ENCODE assay signal across 7 mouse cellular contexts in genomic region chr2:119288270-119288882, GRCm38 (mm10). TPM values are rescaled to one million over a fixed set of nuclear protein-coding genes. Genes with fewer than 3 reads are reported as not detected.
DNase-seq lines count a peak whose midpoint lies in the region; ATAC-seq lines count a peak whose summit lies in the region.

Gene Vps18, plus strand, starts transcription at chr2:119288740.

- no peak within 1 kb of the TSS for H3K27ac ChIP-seq in embryonic facial prominence, embryonic 12.5 days
- H3K27ac ChIP-seq in limb, embryonic 11.5 days (replicated peaks; ENCODE audit: low read depth, low read length) = no peak within 1 kb of the TSS
- H3K27ac ChIP-seq in midbrain, embryonic 14.5 days (replicated peaks; ENCODE audit: low read depth, low read length) = peak within 1 kb of the TSS; percentile 68; the same call in 1 of the 2 replicates

- peak within 1 kb of the TSS; percentile 76 for H3K4me3 ChIP-seq in embryonic facial prominence, embryonic 12.5 days
- peak within 1 kb of the TSS; percentile 74 for H3K4me3 ChIP-seq in limb, embryonic 11.5 days (ENCODE audit: low read depth, low read length)
- peak within 1 kb of the TSS; percentile 73 for H3K4me3 ChIP-seq in midbrain, embryonic 14.5 days (replicated peaks; ENCODE audit: low read depth, low read length)

- no peaks in the 10 kb centered on the region for H3K9me3 ChIP-seq in embryonic facial prominence, embryonic 12.5 days
- no peaks in the 10 kb centered on the region for H3K9me3 ChIP-seq in limb, embryonic 11.5 days (ENCODE audit: control insufficient read depth, low read length)
- no peaks in the 10 kb centered on the region for H3K9me3 ChIP-seq in midbrain, embryonic 14.5 days (ENCODE audit: control insufficient read depth, low read length)

- 1% methylated on average over 31 of the region's 31 CpGs for WGBS in embryonic facial prominence, embryonic 12.5 days
- WGBS in limb, embryonic 11.5 days = under 1% methylated on average over 31 of the region's 31 CpGs
- WGBS in midbrain, embryonic 14.5 days = under 1% methylated on average over 31 of the region's 31 CpGs

- H3K9ac ChIP-seq in embryonic facial prominence, embryonic 12.5 days = peak within 1 kb of the TSS; percentile 88
- peak within 1 kb of the TSS; percentile 79 for H3K9ac ChIP-seq in limb, embryonic 11.5 days (ENCODE audit: low read length)
- H3K9ac ChIP-seq in midbrain, embryonic 14.5 days (replicated peaks; ENCODE audit: low read length) = peak within 1 kb of the TSS; percentile 82

- H3K36me3 ChIP-seq in embryonic facial prominence, embryonic 12.5 days = peaks cover 32% of the 10 kb centered on the region
- H3K36me3 ChIP-seq in limb, embryonic 11.5 days (ENCODE audit: control insufficient read depth, insufficient read depth, low read length) = peaks cover 5% of the 10 kb centered on the region; the same call in 1 of the 2 replicates
- peaks cover 26% of the 10 kb centered on the region for H3K36me3 ChIP-seq in midbrain, embryonic 14.5 days (ENCODE audit: control insufficient read depth, insufficient read depth, low read length)

- peak within 1 kb of the TSS; percentile 90 for H3K4me2 ChIP-seq in embryonic facial prominence, embryonic 12.5 days (replicated peaks)
- peak within 1 kb of the TSS; percentile 90 for H3K4me2 ChIP-seq in limb, embryonic 11.5 days (ENCODE audit: low read depth, severe bottlenecking)
- peak within 1 kb of the TSS; percentile 64 for H3K4me2 ChIP-seq in midbrain, embryonic 14.5 days (ENCODE audit: low read length)

- no peaks in the 10 kb centered on the region for H3K27me3 ChIP-seq in embryonic facial prominence, embryonic 12.5 days
- H3K27me3 ChIP-seq in limb, embryonic 11.5 days (ENCODE audit: control insufficient read depth, insufficient read depth, low read length) = no peaks in the 10 kb centered on the region
- no peaks in the 10 kb centered on the region for H3K27me3 ChIP-seq in midbrain, embryonic 14.5 days (ENCODE audit: control insufficient read depth, insufficient read depth, low read length)

- DNase-seq in adrenal gland, postnatal 25 days = peak; percentile 98
- DNase-seq in heart, adult 11 months = peak; percentile 100
- peak; percentile 98 for DNase-seq in kidney, adult 18-20 months
- peak; percentile 100 for DNase-seq in limb, embryonic 11.5 days (ENCODE audit: low spot score)
- peak; percentile 99 for DNase-seq in midbrain, embryonic 14.5 days
- DNase-seq in spleen, adult 18-20 months = peak; percentile 94 to 96

- peak; percentile 90 for ATAC-seq in embryonic facial prominence, embryonic 12.5 days (ENCODE audit: insufficient number of reproducible peaks, insufficient read depth, low FRiP score, low TSS enrichment)
- peak; percentile 92 for ATAC-seq in limb, embryonic 11.5 days (ENCODE audit: insufficient number of reproducible peaks, low FRiP score, low TSS enrichment, low read depth)
- peak; percentile 95 for ATAC-seq in midbrain, embryonic 14.5 days (ENCODE audit: low FRiP score, low TSS enrichment)

- peaks cover 7% of the 10 kb centered on the region for H3K4me1 ChIP-seq in embryonic facial prominence, embryonic 12.5 days
- H3K4me1 ChIP-seq in limb, embryonic 11.5 days (ENCODE audit: control insufficient read depth, insufficient read depth, low read length) = peaks cover 2% of the 10 kb centered on the region; the same call in 1 of the 2 replicates
- H3K4me1 ChIP-seq in midbrain, embryonic 14.5 days (ENCODE audit: control insufficient read depth, insufficient read depth, low read length) = peaks cover 9% of the 10 kb centered on the region

RNA-seq across cellular contexts. Expression of gene Vps18, which starts in this region (rescaled TPM):
- total RNA-seq in adrenal gland, postnatal 25 days (2021) = 18.5 and 21.1 TPM in 2 replicates
- polyA plus RNA-seq in embryonic facial prominence, embryonic 12.5 days (2016; fragmentation: Nextera tagmentation; extraction: Ambion mirVana) = 23.8 and 23.9 TPM in 2 replicates
- polyA plus RNA-seq in limb, embryonic 11.5 days (2014; fragmentation: Nextera tagmentation; extraction: Ambion mirVana) = 12.1 and 14.6 TPM in 2 replicates
- 19.3 and 22.6 TPM in 2 replicates for polyA plus RNA-seq in midbrain, embryonic 14.5 days (2014; fragmentation: Nextera tagmentation; extraction: Ambion mirVana)
